Mouse (Mus musculus): ENCODE data around the gene Ptpra. TPM values are rescaled to one million over a fixed set of nuclear protein-coding genes. Genes with fewer than 3 reads are reported as not detected.

Ptpra gene
- polyA plus RNA-seq, 1 experiment from 2014 or later = 28.2 TPM

DNA sequence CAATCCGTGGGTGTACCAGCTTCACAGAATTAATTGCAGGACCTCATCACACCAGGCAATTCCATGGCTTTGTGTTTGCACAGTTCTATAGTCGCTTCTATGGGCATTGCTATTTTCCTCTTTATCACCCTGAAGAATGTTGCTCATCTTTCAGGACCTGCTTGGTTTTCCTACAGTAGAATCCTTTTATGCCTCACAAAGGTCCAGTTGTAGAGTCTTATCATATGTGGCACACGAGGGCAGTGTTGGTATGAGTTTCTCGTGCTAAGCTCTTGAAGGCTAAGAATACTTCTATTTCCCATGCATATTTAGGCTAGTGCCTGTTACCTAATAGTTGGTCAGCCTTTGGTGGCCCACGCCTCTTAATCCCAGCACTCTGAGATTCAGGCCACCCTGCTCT lies 25.0 kb upstream of the Ptpra start:
- H3K27ac ChIP-seq (ENCODE audit: low read depth, low read length) = no peak overlapping the region
- H3K36me3 ChIP-seq (ENCODE audit: control insufficient read depth, insufficient read depth) = peaks cover 10% of the 10 kb centered on the region
- peak overlapping the region; percentile 93 for H3K9ac ChIP-seq (ENCODE audit: low read depth, low read length)
- H3K4me1 ChIP-seq (replicated peaks; ENCODE audit: control insufficient read depth, insufficient read depth, low read length) = 0 out of 2 replicates have a peak, but pooled peaks cover 3% of the 10 kb centered on the region
- ATAC-seq = no peak
- no peaks in the 10 kb centered on the region for H3K27me3 ChIP-seq (replicated peaks; ENCODE audit: control insufficient read depth, insufficient read depth, low read length)
- peak overlapping the region; percentile 91 for H3K4me2 ChIP-seq (replicated peaks; ENCODE audit: low read depth)
- H3K4me3 ChIP-seq (ENCODE audit: low read depth, low read length) = peak overlapping the region; percentile 83
- peak; percentile 48 for TF ChIP-seq CTCF (IDR thresholded peaks at IDR 0.05; ENCODE audit: low read depth)
- H3K9me3 ChIP-seq (ENCODE audit: control insufficient read depth) = no peaks in the 10 kb centered on the region
- WGBS = 29% methylated on average over 5 of the region's 5 CpGs

DNA sequence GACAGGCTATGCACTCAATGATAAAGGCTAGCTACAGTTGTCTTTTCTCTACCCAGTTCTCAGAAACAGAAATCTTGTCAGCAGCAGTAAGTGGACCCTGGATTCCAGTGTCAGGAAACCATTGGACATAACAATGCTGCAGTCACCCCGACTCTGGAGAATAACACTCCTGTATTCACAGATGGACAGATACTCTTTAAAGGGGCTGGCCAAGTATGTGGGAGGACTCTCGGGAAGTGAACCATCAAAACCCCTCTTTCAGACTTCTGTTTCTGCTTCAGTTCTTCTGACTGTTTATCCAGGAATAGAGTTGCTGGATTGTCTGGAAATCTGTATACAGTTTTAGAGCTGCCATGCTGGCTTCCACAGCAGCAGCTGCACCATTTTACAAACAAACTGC lies 20.2 kb upstream of the Ptpra start:
- ATAC-seq = no peak
- Histone ChIP-seq H3K4me1 (replicated peaks; ENCODE audit: control insufficient read depth, insufficient read depth, low read length) (no peaks in the 10 kb centered on the region), H3K27me3 (replicated peaks; ENCODE audit: control insufficient read depth, insufficient read depth, low read length) (no peaks in the 10 kb centered on the region), H3K9me3 (ENCODE audit: control insufficient read depth) (no peaks in the 10 kb centered on the region), H3K9ac (ENCODE audit: low read depth, low read length) (no peak overlapping the region), H3K36me3 (ENCODE audit: control insufficient read depth, insufficient read depth) (no peaks in the 10 kb centered on the region), H3K4me3 (ENCODE audit: low read depth, low read length) (no peak overlapping the region), H3K27ac (ENCODE audit: low read depth, low read length) (no peak overlapping the region), H3K4me2 (replicated peaks; ENCODE audit: low read depth) (no peak overlapping the region)
- 65% methylated on average over 2 of the region's 2 CpGs for WGBS
- TF ChIP-seq CTCF (IDR thresholded peaks at IDR 0.05; ENCODE audit: low read depth) = no peak

GRCm38 (mm10) chr2:130430484-130430883 lies 19.6 kb upstream of the Ptpra start:
- TF ChIP-seq CTCF (IDR thresholded peaks at IDR 0.05; ENCODE audit: low read depth) = no peak
- ATAC-seq = no peak
- WGBS = 74% methylated on average over 3 of the region's 3 CpGs
- Histone ChIP-seq H3K4me3 (ENCODE audit: low read depth, low read length) (no peak overlapping the region), H3K27ac (ENCODE audit: low read depth, low read length) (no peak overlapping the region), H3K4me1 (replicated peaks; ENCODE audit: control insufficient read depth, insufficient read depth, low read length) (no peaks in the 10 kb centered on the region), H3K9me3 (ENCODE audit: control insufficient read depth) (no peaks in the 10 kb centered on the region), H3K9ac (ENCODE audit: low read depth, low read length) (no peak overlapping the region), H3K4me2 (replicated peaks; ENCODE audit: low read depth) (no peak overlapping the region), H3K36me3 (ENCODE audit: control insufficient read depth, insufficient read depth) (no peaks in the 10 kb centered on the region), H3K27me3 (replicated peaks; ENCODE audit: control insufficient read depth, insufficient read depth, low read length) (no peaks in the 10 kb centered on the region)

GRCm38 (mm10) chr2:130432157-130432556 lies 17.9 kb upstream of the Ptpra start:
- no peak for ATAC-seq
- no peaks in the 10 kb centered on the region for H3K27me3 ChIP-seq (replicated peaks; ENCODE audit: control insufficient read depth, insufficient read depth, low read length)

DNA sequence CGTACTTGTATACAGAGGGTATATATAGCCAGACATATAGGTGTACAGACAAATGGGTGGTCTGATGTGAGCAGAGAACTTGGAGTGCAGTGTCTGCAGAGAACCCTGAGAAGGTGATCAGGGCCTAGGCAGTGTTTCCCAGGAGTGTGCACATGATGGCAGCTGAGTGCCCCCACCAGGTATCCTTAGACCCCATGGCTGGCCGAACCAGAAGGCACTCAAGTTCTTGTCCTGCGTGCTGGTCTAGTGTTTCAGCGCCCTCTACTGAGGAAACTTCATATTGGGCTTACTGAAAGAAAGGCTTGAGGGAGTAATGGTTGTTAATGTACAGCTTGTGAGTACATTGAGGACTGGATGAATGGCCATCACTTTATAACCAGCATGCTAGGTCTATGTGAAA lies 16.9 kb upstream of the Ptpra start:
- no peak for ATAC-seq
- H3K4me3 ChIP-seq (ENCODE audit: low read depth, low read length) = no peak overlapping the region
- H3K4me2 ChIP-seq (replicated peaks; ENCODE audit: low read depth) = no peak overlapping the region
- no peaks in the 10 kb centered on the region for H3K9me3 ChIP-seq (ENCODE audit: control insufficient read depth)
- no peak overlapping the region for H3K9ac ChIP-seq (ENCODE audit: low read depth, low read length)
- TF ChIP-seq CTCF (IDR thresholded peaks at IDR 0.05; ENCODE audit: low read depth) = peak; percentile 81
- no peaks in the 10 kb centered on the region for H3K4me1 ChIP-seq (replicated peaks; ENCODE audit: control insufficient read depth, insufficient read depth, low read length)
- no peaks in the 10 kb centered on the region for H3K27me3 ChIP-seq (replicated peaks; ENCODE audit: control insufficient read depth, insufficient read depth, low read length)
- no peak overlapping the region for H3K27ac ChIP-seq (ENCODE audit: low read depth, low read length)
- 24% methylated on average over 4 of the region's 4 CpGs for WGBS
- peaks cover 9% of the 10 kb centered on the region for H3K36me3 ChIP-seq (ENCODE audit: control insufficient read depth, insufficient read depth)

More at GRCm38 (mm10) chr2:130432157-130432556, 17.9 kb upstream of the Ptpra start:
- H3K4me2 ChIP-seq (replicated peaks; ENCODE audit: low read depth) = no peak overlapping the region
- no peak overlapping the region for H3K4me3 ChIP-seq (ENCODE audit: low read depth, low read length)
- no peak for TF ChIP-seq CTCF (IDR thresholded peaks at IDR 0.05; ENCODE audit: low read depth)
- H3K9ac ChIP-seq (ENCODE audit: low read depth, low read length) = no peak overlapping the region
- H3K4me1 ChIP-seq (replicated peaks; ENCODE audit: control insufficient read depth, insufficient read depth, low read length) = no peaks in the 10 kb centered on the region
- no peaks in the 10 kb centered on the region for H3K9me3 ChIP-seq (ENCODE audit: control insufficient read depth)
- no peak overlapping the region for H3K27ac ChIP-seq (ENCODE audit: low read depth, low read length)
- H3K36me3 ChIP-seq (ENCODE audit: control insufficient read depth, insufficient read depth) = no peaks in the 10 kb centered on the region
- 83% methylated on average over 3 of the region's 3 CpGs for WGBS

DNA sequence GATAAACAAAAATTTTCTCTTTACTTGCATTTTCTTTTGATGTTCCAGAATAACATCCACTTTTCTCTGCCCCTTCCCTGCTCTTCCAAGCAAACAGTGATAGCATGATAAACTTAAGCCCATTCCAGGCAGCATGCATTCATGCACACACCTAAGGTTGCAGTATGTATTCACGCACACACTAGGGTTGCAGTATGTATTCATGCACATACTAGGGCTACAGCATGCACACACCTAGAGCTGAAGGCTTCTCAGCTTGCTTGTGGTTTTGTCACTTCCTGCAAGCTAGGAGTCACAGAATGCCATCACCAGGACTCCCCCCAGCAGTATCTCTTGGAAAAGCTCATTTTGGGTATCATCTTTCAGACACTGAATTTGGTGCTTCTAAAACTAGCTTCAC lies 13.3 kb upstream of the Ptpra start:
- no peak overlapping the region for H3K4me3 ChIP-seq (ENCODE audit: low read depth, low read length)
- H3K4me1 ChIP-seq (replicated peaks; ENCODE audit: control insufficient read depth, insufficient read depth, low read length) = no peaks in the 10 kb centered on the region
- no peaks in the 10 kb centered on the region for H3K27me3 ChIP-seq (replicated peaks; ENCODE audit: control insufficient read depth, insufficient read depth, low read length)
- H3K4me2 ChIP-seq (replicated peaks; ENCODE audit: low read depth) = no peak overlapping the region
- H3K27ac ChIP-seq (ENCODE audit: low read depth, low read length) = no peak overlapping the region
- TF ChIP-seq CTCF (IDR thresholded peaks at IDR 0.05; ENCODE audit: low read depth) = no peak
- peaks cover 45% of the 10 kb centered on the region for H3K36me3 ChIP-seq (ENCODE audit: control insufficient read depth, insufficient read depth)
- no peak for ATAC-seq
- no peak overlapping the region for H3K9ac ChIP-seq (ENCODE audit: low read depth, low read length)
- 94% methylated on average over 1 of the region's 1 CpGs for WGBS
- no peaks in the 10 kb centered on the region for H3K9me3 ChIP-seq (ENCODE audit: control insufficient read depth)

DNA sequence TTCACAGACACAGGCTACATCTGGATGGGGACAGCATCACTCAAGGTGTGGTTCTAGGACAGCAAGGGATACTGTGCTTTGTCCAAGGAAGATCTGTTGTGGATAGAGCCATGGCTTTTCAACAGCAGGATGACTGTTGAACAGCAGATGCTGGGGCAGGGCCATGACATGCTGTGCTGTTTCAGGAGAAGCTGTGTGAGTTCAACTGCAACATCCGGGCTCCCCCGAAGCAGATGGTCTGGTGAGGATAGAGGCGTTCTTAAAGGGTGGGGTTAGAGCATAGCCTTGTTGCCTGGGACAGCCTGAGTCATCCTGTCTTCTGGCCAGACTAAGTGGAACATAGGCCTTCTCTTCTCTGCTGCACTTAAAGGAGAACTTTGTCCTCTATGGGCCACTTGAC lies 11.2 kb upstream of the Ptpra start:
- peaks cover 65% of the 10 kb centered on the region for H3K36me3 ChIP-seq (ENCODE audit: control insufficient read depth, insufficient read depth)
- no peaks in the 10 kb centered on the region for H3K27me3 ChIP-seq (replicated peaks; ENCODE audit: control insufficient read depth, insufficient read depth, low read length)
- 87% methylated on average over 3 of the region's 3 CpGs for WGBS
- no peak for ATAC-seq
- no peak overlapping the region for H3K4me2 ChIP-seq (replicated peaks; ENCODE audit: low read depth)
- no peaks in the 10 kb centered on the region for H3K9me3 ChIP-seq (ENCODE audit: control insufficient read depth)
- H3K9ac ChIP-seq (ENCODE audit: low read depth, low read length) = no peak overlapping the region
- no peak overlapping the region for H3K27ac ChIP-seq (ENCODE audit: low read depth, low read length)
- no peaks in the 10 kb centered on the region for H3K4me1 ChIP-seq (replicated peaks; ENCODE audit: control insufficient read depth, insufficient read depth, low read length)
- H3K4me3 ChIP-seq (ENCODE audit: low read depth, low read length) = no peak overlapping the region
- no peak for TF ChIP-seq CTCF (IDR thresholded peaks at IDR 0.05; ENCODE audit: low read depth)
